Mouse (Mus musculus) lung, embryonic 15.5 days (tissue): Measurements from ENCODE around the gene Gpr160. TPM values are rescaled to one million over a fixed set of nuclear protein-coding genes. Genes with fewer than 3 reads are reported as not detected.
"Not testable (repeated sequence)": the region's sequence is repeated elsewhere in the genome, so short reads cannot be mapped to it uniquely, and the experiment has no call there.

ENCODE experiments used
- ATAC-seq: fragments of 200-750 bp; cut with Nextera tagmentation; 2 replicates; pipeline ENCODE4 v1.8.0; 2017; ENCODE audit warnings: moderate number of reproducible peaks, borderline replicate concordance; ENCODE audit not compliant: low FRiP score, low TSS enrichment; ENCODE audit errors: extremely low read depth
- H3K27ac ChIP-seq: fragments of 300-500 bp; sonication (generic); 2 replicates; pipeline ENCODE4 v1.5.1; 2015; ENCODE audit warnings: moderate library complexity, mild to moderate bottlenecking, inconsistent platforms
- H3K27me3 ChIP-seq: fragments of 300-500 bp; sonication (generic); 2 replicates; pipeline ENCODE4 v1.6.1; 2015; ENCODE audit warnings: inconsistent platforms
- H3K36me3 ChIP-seq: fragments of 300-500 bp; sonication (generic); 2 replicates; pipeline ENCODE4 v1.6.1; 2015; ENCODE audit warnings: inconsistent platforms
- H3K4me1 ChIP-seq: fragments of 300-500 bp; sonication (generic); 2 replicates; pipeline ENCODE4 v1.6.1; 2015; ENCODE audit warnings: inconsistent platforms
- H3K4me2 ChIP-seq: fragments of 300-500 bp; sonication (generic); 2 replicates; pipeline ENCODE4 v1.6.1; 2015; ENCODE audit warnings: inconsistent platforms, mild to moderate bottlenecking, moderate library complexity
- H3K4me3 ChIP-seq: fragments of 300-500 bp; sonication (generic); 2 replicates; pipeline ENCODE4 v1.5.1; 2015; ENCODE audit warnings: mild to moderate bottlenecking, inconsistent platforms
- H3K9ac ChIP-seq: fragments of 300-500 bp; sonication (generic); 2 replicates; pipeline ENCODE4 v1.6.1; 2015; ENCODE audit warnings: inconsistent platforms
- H3K9me3 ChIP-seq: fragments of 300-500 bp; sonication (generic); 2 replicates; pipeline ENCODE4 v1.6.1; 2016; ENCODE audit warnings: inconsistent platforms
- WGBS: fragments of 180-500 bp; shearing (Covaris S2); methylation state at CpG from one replicate; pipeline ENCODE4 v1.1.7; 2015; 5-methylcytosine and 5-hydroxymethylcytosine counted together
- polyA plus RNA-seq: library from polyadenylated mRNA; unstranded; fragments of >200 nt; fragmentation: Nextera tagmentation; extraction: Ambion mirVana; gene quantifications from 2 replicates; pipeline ENCODE4 v1.2.1, GENCODE M21; 2015

Gpr160 gene
- 4.5 and 5.2 TPM in 2 replicates for polyA plus RNA-seq

GRCm38 (mm10) chr3:30855604-30856458 lies at the start of gene Gpr160:
Gene Gpr160 (plus strand): TSS chr3:30855950.
- Histone ChIP-seq H3K4me1 (peaks cover 5% of the 10 kb centered on the region), H3K27ac (peak within 1 kb of the TSS; percentile 44; the same call in 1 of the 2 replicates), H3K9me3 (no peaks in the 10 kb centered on the region), H3K4me2 (peak within 1 kb of the TSS; percentile 99), H3K9ac (peak within 1 kb of the TSS; percentile 53), H3K36me3 (no peaks in the 10 kb centered on the region), H3K4me3 (peak within 1 kb of the TSS; percentile 63), H3K27me3 (peaks cover 17% of the 10 kb centered on the region)
- WGBS = under 1% methylated on average over 69 of the region's 75 CpGs
- peak; percentile 87 for ATAC-seq

- Histone ChIP-seq H3K4me2 (no peak overlapping the region), H3K36me3 (peaks cover 49% of the 10 kb centered on the region), H3K9me3 (no peaks in the 10 kb centered on the region), H3K4me3 (no peak overlapping the region), H3K27ac (no peak overlapping the region), H3K9ac (no peak overlapping the region), H3K27me3 (no peaks in the 10 kb centered on the region), H3K4me1 (no peaks in the 10 kb centered on the region)
- WGBS = 57% methylated on average over 3 of the region's 3 CpGs
- no peak for ATAC-seq
Observed at GRCm38 (mm10) chr3:30812881-30813280, 42.9 kb upstream of the Gpr160 start.

- peaks cover 46% of the 10 kb centered on the region for H3K36me3 ChIP-seq
- no peak for ATAC-seq
- no peak overlapping the region for H3K27ac ChIP-seq
- H3K27me3 ChIP-seq = no peaks in the 10 kb centered on the region
- H3K4me2 ChIP-seq = no peak overlapping the region
- no peaks in the 10 kb centered on the region for H3K4me1 ChIP-seq
- WGBS = 93% methylated on average over 16 of the region's 16 CpGs
- H3K9ac ChIP-seq = no peak overlapping the region
- H3K9me3 ChIP-seq = no peaks in the 10 kb centered on the region
- H3K4me3 ChIP-seq = no peak overlapping the region
Observed at GRCm38 (mm10) chr3:30818630-30819125, 37.1 kb upstream of the Gpr160 start.

GRCm38 (mm10) chr3:30822163-30822562 lies 33.6 kb upstream of the Gpr160 start:
- Histone ChIP-seq H3K36me3 (peaks cover 30% of the 10 kb centered on the region), H3K9me3 (no peaks in the 10 kb centered on the region), H3K4me1 (no peaks in the 10 kb centered on the region), H3K27ac (no peak overlapping the region), H3K4me2 (no peak overlapping the region), H3K9ac (no peak overlapping the region), H3K27me3 (no peaks in the 10 kb centered on the region), H3K4me3 (no peak overlapping the region)
- 93% methylated on average over 8 of the region's 8 CpGs for WGBS
- ATAC-seq = no peak

GRCm38 (mm10) chr3:30826069-30826468 lies 29.7 kb upstream of the Gpr160 start:
- WGBS = 80% methylated on average over 5 of the region's 5 CpGs
- Histone ChIP-seq H3K27me3 (no peaks in the 10 kb centered on the region), H3K4me2 (no peak overlapping the region), H3K9ac (no peak overlapping the region), H3K4me1 (no peaks in the 10 kb centered on the region), H3K27ac (no peak overlapping the region), H3K36me3 (peaks cover 3% of the 10 kb centered on the region; the same call in 1 of the 2 replicates), H3K4me3 (no peak overlapping the region), H3K9me3 (no peaks in the 10 kb centered on the region)
- ATAC-seq = no peak

DNA sequence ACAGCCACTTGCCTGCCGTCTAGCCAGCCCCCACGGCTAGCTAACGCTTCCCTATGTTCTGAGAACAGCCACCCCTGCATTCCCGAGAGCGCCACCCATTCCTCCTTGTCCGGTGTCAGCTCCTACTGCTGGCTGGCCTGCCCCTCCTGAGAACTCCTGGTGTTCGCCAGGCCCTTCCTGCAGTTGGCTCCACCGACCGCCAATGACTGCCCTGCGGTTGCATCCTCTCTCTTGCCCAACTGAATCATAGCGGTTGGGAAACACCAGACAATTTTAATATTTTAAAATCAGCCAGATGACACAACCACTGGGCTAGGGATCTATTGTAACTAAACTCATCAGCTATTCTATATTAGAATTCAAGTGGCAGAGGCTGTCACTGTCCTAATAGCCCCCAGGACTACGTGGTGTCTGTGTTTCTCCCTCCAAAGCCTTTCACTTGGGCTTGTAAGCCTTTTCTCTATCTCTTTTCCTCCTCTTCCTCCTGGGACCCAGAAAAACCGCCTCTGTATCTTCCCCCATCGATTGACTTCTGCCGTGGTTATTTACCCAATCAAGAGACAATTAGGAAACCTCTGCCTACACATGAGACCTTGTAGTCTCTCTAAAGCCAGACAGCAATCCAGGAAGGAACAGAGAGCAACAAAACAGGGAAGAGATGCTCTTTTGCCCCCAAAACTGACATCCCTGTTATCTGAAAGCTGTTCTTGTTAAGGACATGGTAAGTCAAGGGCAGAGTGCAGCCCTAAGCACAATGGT lies 23.7 kb upstream of the Gpr160 start:
- H3K4me1 ChIP-seq = no peaks in the 10 kb centered on the region
- ATAC-seq = no peak
- H3K27ac ChIP-seq = no peak overlapping the region
- H3K4me2 ChIP-seq = no peak overlapping the region
- WGBS = 64% methylated on average over 15 of the region's 15 CpGs
- no peak overlapping the region for H3K9ac ChIP-seq
- H3K36me3 ChIP-seq = no peaks in the 10 kb centered on the region
- H3K9me3 ChIP-seq = no peaks in the 10 kb centered on the region
- no peaks in the 10 kb centered on the region for H3K27me3 ChIP-seq
- H3K4me3 ChIP-seq = no peak overlapping the region

DNA sequence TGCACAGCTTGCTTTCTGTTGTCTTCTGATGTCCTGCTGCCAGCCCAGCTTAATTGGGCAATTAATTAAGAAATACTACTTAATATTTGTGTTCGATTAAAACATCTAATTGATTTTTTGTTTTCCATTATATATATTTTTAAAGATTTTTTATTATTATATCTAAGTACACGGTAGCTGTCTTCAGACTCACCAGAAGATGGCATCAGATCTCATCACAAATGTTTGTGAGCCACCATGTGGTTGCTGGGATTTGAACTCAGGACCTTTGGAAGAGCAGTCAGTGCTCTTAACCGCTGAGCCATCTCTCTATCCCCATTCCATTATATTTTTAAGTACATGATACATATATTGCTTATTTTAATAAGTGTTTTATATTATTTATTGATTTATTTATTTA lies 22.5 kb upstream of the Gpr160 start:
- Histone ChIP-seq H3K27ac (no peak overlapping the region), H3K9me3 (no peaks in the 10 kb centered on the region), H3K4me2 (no peak overlapping the region), H3K27me3 (no peaks in the 10 kb centered on the region), H3K4me3 (no peak overlapping the region), H3K4me1 (no peaks in the 10 kb centered on the region), H3K36me3 (no peaks in the 10 kb centered on the region), H3K9ac (no peak overlapping the region)
- WGBS = 83% methylated on average over 3 of the region's 3 CpGs
- ATAC-seq = no peak

DNA sequence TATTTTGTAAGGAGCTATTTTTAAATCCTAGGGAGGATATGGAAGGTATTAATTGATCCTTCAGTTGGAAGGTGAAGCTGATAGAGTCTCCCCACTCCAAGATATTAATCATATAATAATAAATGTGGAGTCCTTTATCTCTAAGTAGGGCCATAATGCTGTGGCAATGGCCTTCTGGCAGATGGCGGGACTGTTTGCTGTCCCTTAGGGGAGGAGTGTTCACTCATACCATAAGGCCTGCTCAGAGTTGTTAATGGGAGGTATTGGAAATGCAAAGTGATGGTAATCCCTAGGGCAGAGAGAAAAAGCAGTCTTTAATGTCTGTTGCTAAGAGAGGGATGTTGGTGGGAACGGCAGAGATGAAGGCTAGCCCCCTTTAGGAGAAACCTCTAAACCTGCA lies 10.0 kb upstream of the Gpr160 start:
- 72% methylated on average over 2 of the region's 2 CpGs for WGBS
- Histone ChIP-seq H3K4me2 (no peak overlapping the region), H3K4me1 (no peaks in the 10 kb centered on the region), H3K36me3 (no peaks in the 10 kb centered on the region), H3K27me3 (no peaks in the 10 kb centered on the region), H3K27ac (no peak overlapping the region), H3K9me3 (no peaks in the 10 kb centered on the region), H3K4me3 (no peak overlapping the region), H3K9ac (no peak overlapping the region)
- ATAC-seq = no peak

DNA sequence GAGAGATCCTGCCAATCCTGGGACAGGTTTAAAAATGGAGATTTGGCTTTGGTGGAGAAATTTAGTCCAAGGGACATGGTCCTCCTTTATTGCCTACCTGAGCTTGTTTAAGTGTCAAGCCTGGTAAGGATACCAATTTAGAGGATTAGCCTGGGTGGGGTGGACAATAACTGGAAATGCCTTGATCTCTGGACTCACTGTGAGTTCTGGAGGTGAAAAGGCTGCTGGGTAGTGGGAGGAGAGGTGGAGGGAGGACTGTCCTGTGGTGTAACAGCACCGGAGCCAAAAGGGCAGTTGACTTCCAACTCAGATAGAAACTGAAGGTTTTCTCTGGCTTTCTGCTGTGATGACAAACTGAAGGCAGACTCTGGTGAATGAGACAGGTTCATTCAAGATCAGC lies 8.3 kb upstream of the Gpr160 start:
- 61% methylated on average over 1 of the region's 1 CpGs for WGBS
- H3K4me2 ChIP-seq = no peak overlapping the region
- no peaks in the 10 kb centered on the region for H3K36me3 ChIP-seq
- no peaks in the 10 kb centered on the region for H3K27me3 ChIP-seq
- no peak overlapping the region for H3K27ac ChIP-seq
- H3K9ac ChIP-seq = no peak overlapping the region
- no peaks in the 10 kb centered on the region for H3K4me1 ChIP-seq
- no peaks in the 10 kb centered on the region for H3K9me3 ChIP-seq
- H3K4me3 ChIP-seq = no peak overlapping the region
- ATAC-seq = no peak

- Histone ChIP-seq H3K36me3 (no peaks in the 10 kb centered on the region), H3K27ac (no peak overlapping the region), H3K4me3 (no peak overlapping the region), H3K9me3 (no peaks in the 10 kb centered on the region), H3K4me2 (no peak overlapping the region), H3K9ac (no peak overlapping the region), H3K27me3 (peaks cover 17% of the 10 kb centered on the region), H3K4me1 (peaks cover 5% of the 10 kb centered on the region)
- no peak for ATAC-seq
- 69% methylated on average over 6 of the region's 6 CpGs for WGBS
Observed at GRCm38 (mm10) chr3:30851422-30851821, 4.3 kb upstream of the Gpr160 start.

GRCm38 (mm10) chr3:30853596-30853995 lies 2.2 kb upstream of the Gpr160 start:
- no peak for ATAC-seq

DNA sequence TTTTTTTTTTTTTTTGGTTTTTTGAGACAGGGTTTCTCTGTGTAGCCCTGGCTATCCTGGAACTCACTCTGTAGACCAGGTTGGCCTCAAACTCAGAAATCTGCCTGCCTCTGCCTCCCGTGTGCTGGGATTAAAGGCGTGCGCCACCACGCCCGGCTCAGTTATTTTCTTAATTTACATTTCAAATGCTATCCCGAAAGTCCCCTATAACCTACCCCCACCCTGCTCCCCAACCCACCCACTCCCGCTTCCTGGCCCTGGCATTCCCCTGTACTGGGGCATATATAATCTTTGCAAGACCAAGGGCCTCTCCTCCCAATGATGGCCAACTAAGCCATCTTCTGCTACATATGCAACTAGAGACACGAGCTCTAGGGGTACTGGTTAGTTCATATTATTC lies 3.8 kb downstream of the Gpr160 start:
- not testable (repeated sequence) for H3K9me3 ChIP-seq, H3K4me2 ChIP-seq, ATAC-seq, H3K4me3 ChIP-seq, H3K36me3 ChIP-seq, H3K27ac ChIP-seq, H3K4me1 ChIP-seq, H3K9ac ChIP-seq
- H3K27me3 ChIP-seq = peaks cover 15% of the 10 kb centered on the region
- WGBS = 87% methylated on average over 8 of the region's 8 CpGs

More at GRCm38 (mm10) chr3:30853596-30853995, 2.2 kb upstream of the Gpr160 start:
- H3K36me3 ChIP-seq = no peaks in the 10 kb centered on the region
- 86% methylated on average over 5 of the region's 5 CpGs for WGBS
- H3K27ac ChIP-seq = no peak overlapping the region
- no peak overlapping the region for H3K4me2 ChIP-seq
- no peak overlapping the region for H3K9ac ChIP-seq
- H3K9me3 ChIP-seq = no peaks in the 10 kb centered on the region
- peaks cover 5% of the 10 kb centered on the region for H3K4me1 ChIP-seq
- H3K27me3 ChIP-seq = peaks cover 17% of the 10 kb centered on the region
- no peak overlapping the region for H3K4me3 ChIP-seq
